Mouse (Mus musculus) heart, adult 8-10 months (tissue): ENCODE results near the gene Tubg1. TPM values are rescaled to one million over a fixed set of nuclear protein-coding genes. Genes with fewer than 3 reads are reported as not detected.

ENCODE experiments used
- DNase-seq: peaks from one replicate; pipeline ENCODE4 v3.0.0; 2022; ENCODE audit warnings: low spot score
- total RNA-seq, 4 experiments: library from RNA; stranded (reverse); gene quantifications; 2 replicates each; pipeline ENCODE4 v1.2.4; 2022

The Tubg1 gene
- total RNA-seq, 4 experiments from 2014 or later, result 23.2 to 27.3 (median 25.4) TPM

DNA sequence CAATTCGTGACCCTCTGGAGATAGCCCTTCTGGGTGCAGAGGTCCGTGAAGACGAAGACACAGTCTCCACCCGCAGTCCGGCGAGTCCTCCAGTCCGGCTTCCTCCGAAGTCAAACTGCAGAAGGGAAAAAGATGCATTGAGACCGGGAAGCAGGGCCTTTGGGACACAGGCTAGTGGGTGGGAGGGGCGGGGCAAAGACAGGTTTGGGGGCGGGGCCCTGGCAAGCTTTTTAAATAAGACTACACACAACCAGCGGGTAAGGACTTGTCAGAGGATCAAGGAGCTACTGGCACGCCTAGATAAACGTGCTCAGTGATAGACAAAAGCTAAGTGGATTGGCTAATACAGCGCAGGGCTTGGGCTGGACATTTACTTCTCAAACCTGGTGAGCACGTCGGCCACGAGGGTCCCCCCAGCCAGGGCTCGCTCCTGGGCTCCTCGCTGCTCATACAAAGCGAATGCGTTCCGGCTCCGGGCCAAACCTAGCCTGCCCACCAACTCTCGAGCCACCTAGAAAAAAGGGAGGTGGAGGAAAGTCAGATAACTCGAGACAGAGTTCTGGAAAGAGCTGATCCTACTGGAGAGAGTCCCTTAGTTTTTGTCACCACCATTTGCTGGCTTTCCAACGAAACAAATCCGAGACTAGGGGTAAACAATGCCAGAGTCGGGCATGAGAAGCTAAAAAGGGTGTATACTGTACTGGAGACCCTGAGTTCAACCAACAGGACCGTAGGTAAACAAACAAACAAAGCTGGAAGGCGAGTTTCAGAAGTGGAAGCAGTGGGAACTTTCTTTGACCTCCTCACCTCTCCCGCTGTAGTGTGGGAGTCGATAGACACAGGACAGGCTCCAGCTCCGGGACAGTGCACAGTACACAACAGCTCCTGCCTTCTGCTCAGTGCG is 45.2 kb downstream of the Tubg1 start:
- DNase-seq, result no peak

DNA sequence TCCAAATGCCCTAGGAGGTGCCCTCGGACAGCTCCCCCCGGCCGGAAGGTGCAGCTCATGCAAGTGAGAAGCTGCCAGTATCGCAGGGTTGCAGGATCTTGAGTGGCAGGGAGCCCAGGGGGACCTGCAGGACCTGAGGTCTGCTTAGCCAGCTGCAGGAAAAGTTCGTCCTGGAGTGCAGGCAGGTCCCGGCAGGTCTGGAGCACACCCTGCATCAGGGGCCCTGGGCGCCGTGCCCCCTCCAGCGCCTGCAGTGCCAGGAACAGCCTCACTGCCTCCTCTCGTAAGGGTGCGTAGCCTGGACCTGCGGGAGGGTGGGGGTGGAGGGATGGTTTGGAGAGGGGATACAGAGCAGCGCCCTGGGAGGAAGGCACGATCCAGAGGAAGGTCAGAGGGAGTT is 46.6 kb downstream of the Tubg1 start:
- DNase-seq, result no peak

GRCm38 (mm10) chr11:101167211-101167962 is 47.6 kb downstream of the Tubg1 start:
- DNase-seq, result no peak

DNA sequence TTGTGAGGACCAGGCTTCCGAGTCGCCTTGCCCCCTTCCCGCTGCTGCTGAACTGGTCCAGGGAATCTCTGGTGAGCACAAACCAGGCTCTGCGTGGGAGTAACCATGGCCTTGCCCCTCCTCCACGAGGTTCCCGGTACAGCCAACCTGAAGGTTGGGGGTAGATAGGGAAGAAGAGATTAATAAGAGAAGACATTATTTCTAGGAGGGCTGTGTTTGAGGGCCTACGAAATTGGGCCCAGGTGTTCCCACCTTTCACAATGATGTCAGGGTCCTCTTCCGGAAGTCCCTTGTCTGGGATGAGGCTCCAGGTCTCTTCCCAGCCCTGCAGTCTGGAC is 48.2 kb downstream of the Tubg1 start:
- no peak for DNase-seq

DNA sequence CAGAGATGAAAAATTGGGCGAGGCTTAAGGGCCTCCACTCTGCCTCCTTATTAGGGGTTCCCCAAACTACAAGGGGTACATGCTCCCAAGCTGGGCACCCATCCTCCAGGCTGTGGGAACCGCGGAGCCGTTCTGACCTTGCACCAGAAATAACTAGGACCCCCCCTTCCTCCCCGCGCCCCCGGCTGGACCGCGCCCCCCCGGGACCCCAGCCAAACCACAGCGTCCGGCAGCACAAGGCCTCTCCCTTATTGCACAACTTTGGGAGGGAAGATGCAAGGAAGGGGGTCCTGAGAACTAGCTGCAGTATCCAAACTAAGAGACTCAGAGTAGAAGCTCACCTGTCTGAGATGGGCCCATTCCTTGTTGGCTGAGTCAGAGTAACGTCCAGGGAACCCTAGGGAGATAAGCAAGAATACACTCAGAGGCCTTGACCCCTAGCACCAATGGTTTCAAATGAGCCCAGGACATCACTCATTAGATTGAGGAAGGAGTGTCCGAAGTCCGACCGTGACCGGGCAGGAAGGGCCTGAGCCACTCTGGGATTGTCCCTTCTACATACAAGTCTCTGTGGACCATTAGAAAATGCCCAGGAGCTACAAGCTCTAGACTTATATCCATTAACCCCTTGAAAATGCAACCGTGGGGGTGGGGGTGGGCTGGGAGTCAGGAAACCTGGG is 48.7 kb downstream of the Tubg1 start:
- DNase-seq, result no peak

- no peak for DNase-seq
Measured at GRCm38 (mm10) chr11:101169301-101170107, 49.8 kb downstream of the Tubg1 start.

GRCm38 (mm10) chr11:101170354-101170810 is 50.6 kb downstream of the Tubg1 start, which contains the start of gene Cntnap1:
Gene Cntnap1 (plus strand): TSS chr11:101170523.
- DNase-seq, result no peak

DNA sequence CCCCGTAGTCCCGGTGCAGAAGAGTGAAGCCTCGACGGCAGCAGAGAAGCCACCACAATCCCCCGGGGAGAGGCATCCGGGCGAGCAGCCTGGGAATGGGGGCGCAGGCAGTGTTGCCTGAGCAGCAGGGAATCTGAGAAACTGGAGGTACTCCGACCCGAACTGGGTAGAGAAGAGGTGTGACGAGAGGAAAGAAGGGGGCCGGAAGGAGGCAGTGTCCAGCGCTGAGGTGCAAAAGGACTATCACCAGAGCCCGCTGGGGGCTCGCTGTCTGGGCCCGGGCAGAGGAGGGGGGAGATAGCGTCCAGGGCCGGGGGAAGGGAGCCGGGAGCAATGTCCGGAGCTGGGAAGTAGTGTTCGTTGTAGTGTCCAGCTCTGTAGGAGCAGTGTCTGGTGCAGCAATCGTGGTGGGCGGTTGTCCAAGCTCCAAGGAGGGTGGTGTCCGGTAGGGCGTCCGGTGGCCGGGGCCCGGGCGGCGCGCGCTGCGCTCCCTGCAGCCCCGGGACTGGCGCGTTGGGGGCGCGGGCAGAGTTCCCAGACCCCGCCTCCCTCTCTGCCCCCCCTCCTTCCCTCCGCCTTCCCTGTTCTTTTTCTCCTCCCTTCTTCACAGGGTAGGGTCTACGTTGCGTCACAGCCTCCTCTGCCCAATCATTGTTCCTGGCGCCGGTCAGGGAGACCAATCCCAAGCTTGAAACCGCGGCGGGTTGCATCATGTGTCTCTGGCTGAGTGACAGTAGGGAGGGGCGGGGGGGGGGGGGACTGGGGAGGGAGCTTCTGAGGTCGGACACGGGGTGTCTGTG is 51.3 kb downstream of the Tubg1 start, which contains the start of gene Plekhh3:
Gene Plekhh3 (minus strand): TSS at position 541 of the 800 bp plus-strand sequence.
- peak; percentile 95 for DNase-seq

GRCm38 (mm10) chr11:101171721-101172433 is 52.1 kb downstream of the Tubg1 start:
- DNase-seq, result peak; percentile 82

GRCm38 (mm10) chr11:101172434-101172815 is 52.7 kb downstream of the Tubg1 start:
- DNase-seq, result no peak

GRCm38 (mm10) chr11:101173112-101173511 is 53.4 kb downstream of the Tubg1 start:
- no peak for DNase-seq

DNA sequence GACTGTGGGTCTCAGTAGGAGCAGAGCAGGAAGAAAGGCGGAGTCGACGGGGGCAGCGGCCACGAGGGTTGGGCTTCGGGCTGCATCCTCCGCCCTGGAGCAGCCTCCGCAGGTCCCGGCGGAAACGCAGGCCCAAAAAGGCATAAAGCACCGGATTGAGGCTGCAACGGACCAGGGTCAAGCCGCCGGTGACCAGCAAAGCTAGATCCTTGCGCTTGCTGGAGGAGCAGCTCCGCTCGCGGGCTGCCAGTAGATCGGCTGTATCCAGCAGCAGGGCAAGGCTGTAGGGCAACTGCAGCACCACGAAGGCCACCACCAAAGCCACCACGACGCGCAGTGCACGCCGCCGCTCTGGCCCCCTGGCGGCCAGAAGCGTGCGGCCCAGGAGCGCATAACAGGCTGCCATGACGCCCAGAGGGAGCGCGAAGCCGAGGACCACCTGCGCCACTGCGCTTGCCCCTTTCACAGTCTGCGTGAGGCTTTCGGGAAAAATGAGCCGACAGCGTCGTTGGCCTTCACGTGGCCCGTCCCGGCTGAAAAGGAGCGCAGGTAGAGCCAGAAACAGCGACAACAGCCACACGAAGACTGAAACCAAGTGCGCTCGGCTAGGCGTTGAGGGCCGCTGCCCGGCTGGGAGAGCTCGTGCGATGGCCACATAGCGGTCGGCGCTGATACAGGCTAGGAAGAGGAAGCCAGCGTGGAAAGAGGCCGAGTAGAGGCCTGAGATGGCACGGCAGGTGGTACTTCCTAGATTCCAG is 54.1 kb downstream of the Tubg1 start:
- DNase-seq, result peak; percentile 88

DNA sequence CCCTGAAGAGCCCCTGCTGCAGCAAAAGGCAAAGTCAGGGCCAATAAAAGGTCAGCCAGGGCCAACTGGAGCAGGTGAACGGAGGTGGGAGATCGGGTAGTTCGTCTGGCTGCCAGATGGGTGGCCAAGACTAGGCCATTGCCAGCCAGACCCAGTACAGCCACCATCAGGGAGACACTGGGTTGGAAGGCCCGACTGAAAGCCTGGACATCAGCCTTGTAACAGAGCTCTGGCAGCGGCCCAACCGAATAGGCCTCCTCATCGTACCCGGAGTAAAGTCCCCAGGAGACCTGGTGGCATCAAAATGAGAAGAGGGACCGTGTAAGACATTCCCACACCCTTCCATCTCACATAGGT is 54.6 kb downstream of the Tubg1 start:
- DNase-seq, result no peak

DNA sequence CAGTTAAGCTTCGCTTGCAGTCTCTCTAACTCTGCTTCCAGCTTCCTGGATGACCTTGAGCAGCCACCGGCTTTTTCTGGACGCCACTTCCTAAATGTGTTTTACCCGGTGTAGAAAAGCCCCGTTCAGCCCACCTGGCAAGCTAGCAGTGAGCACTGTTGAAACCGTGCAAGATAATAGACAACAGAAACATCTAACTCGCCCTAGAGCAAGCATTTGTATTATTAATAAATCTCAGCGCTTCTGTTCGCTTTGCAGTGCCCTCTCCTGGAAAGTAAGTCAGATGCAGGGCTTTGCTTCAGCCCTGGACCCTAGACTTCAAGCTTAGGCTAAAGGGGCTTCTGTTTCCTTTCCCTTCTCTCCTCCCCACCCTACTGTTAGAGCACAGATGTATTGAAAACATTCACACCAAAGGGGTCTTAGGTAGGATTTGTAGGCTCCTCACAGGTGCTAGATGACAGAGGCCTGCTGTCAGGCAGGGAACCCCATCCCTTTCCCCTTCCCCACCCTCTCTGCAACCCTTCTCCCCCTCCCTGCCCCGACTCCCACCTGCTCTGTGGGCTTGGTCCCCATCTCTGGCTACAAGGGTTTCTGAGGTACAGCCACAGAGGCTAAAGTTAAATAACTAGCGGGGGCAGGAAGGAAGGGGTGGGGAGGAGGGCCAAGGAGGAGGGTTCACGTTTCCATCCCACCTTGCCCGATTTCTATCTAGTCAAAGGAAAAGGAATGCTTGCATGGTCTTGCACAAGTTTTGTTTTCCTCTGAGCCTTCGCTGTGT is 55.3 kb downstream of the Tubg1 start, which contains the start of gene Ccr10:
Gene Ccr10 (minus strand): TSS at position 593 of the 778 bp plus-strand sequence.
- DNase-seq, result no peak

DNA sequence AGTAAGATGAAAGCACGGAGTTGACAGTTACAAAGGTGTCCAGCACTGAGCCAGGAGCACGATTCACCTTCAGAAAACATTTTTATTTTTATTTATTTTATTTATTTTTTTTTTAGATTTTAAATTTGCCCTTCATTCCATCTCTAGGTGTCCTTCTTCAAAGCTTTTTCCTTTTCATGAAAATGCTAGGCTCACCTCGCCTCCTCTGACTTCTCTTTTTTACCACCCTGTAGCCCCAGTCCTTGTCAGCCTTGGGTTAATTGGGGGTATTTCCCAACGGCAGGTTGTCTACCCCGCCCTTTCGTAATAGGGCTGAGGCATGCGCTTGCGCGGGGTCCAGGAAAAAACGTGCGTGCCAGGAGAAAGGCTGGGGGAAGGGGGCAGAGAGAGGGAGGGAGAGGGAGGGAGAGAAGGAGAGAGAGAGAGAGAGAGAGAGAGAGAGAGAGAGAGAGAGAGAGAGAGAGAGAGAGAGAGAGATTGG is 55.9 kb downstream of the Tubg1 start:
- no peak for DNase-seq
